Mouse (Mus musculus): ENCODE measurements around the gene Gm21870. TPM values are rescaled to one million over a fixed set of nuclear protein-coding genes. Genes with fewer than 3 reads are reported as not detected.
"Not testable (repeated sequence)": the region's sequence is repeated elsewhere in the genome, so short reads cannot be mapped to it uniquely, and the experiment has no call there.

Gm21870 gene
- polyA plus RNA-seq (2014; fragmentation: Nextera tagmentation; extraction: Ambion mirVana), result not detected in 2 replicates

DNA sequence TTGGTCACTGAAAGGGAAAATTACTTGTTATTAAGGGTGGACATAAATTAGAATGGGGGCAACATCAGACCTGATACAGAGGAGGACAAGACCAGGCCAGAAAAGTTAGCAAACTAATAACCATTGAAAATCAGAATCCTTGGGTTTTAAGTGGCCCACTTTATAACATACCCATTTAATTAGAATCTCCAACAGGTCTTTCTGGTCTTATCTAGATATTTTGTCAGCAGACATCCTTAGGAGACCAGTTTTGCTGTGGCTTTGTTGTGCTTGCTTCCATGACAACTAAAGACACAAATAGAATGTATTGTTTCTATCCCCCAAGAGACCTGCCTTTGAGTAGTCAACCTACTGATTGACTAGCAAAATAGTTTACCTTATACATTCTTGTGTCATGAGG is at the start of gene Gm21870:
Gm21870 (minus strand) TSS at position 101 of the 400 bp plus-strand sequence.
- not testable (repeated sequence) for H3K9me3 ChIP-seq (replicated peaks; ENCODE audit: control insufficient read depth, low read length); H3K4me1 ChIP-seq (ENCODE audit: control insufficient read depth, insufficient read depth, low read length); H3K4me2 ChIP-seq (ENCODE audit: low read length); H3K9ac ChIP-seq (ENCODE audit: low read length); H3K36me3 ChIP-seq (ENCODE audit: control insufficient read depth, insufficient read depth, low read length); DNase-seq (ENCODE audit: low spot score); H3K27me3 ChIP-seq (replicated peaks; ENCODE audit: control insufficient read depth, insufficient read depth, low read length); ATAC-seq; H3K4me3 ChIP-seq (ENCODE audit: low read depth, low read length); H3K27ac ChIP-seq (ENCODE audit: low read depth, low read length)

GRCm38 (mm10) chrX:33956440-33956839 is 30.2 kb downstream of the Gm21870 start, which contains the start of gene Btbd35f6:
Gene Btbd35f6 (minus strand): TSS chrX:33956540.
- H3K9me3 ChIP-seq (replicated peaks; ENCODE audit: control insufficient read depth, low read length); DNase-seq (ENCODE audit: low spot score); H3K27me3 ChIP-seq (replicated peaks; ENCODE audit: control insufficient read depth, insufficient read depth, low read length); H3K9ac ChIP-seq (ENCODE audit: low read length); H3K4me3 ChIP-seq (ENCODE audit: low read depth, low read length); H3K27ac ChIP-seq (ENCODE audit: low read depth, low read length); H3K36me3 ChIP-seq (ENCODE audit: control insufficient read depth, insufficient read depth, low read length); ATAC-seq; H3K4me1 ChIP-seq (ENCODE audit: control insufficient read depth, insufficient read depth, low read length); H3K4me2 ChIP-seq (ENCODE audit: low read length): not testable (repeated sequence)
- WGBS, result no CpG with 5 or more reads among the region's 4 CpGs

Other genes with a start within 250 kb of the Gm21870 start
- not detected in 2 replicates for gene Btbd35f6, start 30.3 kb downstream of the Gm21870 start, polyA plus RNA-seq (2014; fragmentation: Nextera tagmentation; extraction: Ambion mirVana)
- gene Btbd35f9, start 174.7 kb upstream of the Gm21870 start, polyA plus RNA-seq (2014; fragmentation: Nextera tagmentation; extraction: Ambion mirVana), result not detected in 2 replicates